Mouse (Mus musculus): Measurements from ENCODE around the gene Ace3. TPM values are rescaled to one million over a fixed set of nuclear protein-coding genes. Genes with fewer than 3 reads are reported as not detected.
"Not testable (repeated sequence)": the region's sequence is repeated elsewhere in the genome, so short reads cannot be mapped to it uniquely, and the experiment has no call there.

Gene Ace3
- polyA plus RNA-seq, 1 experiment from 2014 or later, result not detected

- H3K4me1 ChIP-seq (ENCODE audit: control insufficient read depth, insufficient read depth, low read length), result no peaks in the 10 kb centered on the region
- H3K9me3 ChIP-seq (replicated peaks; ENCODE audit: control insufficient read depth, low read length, poor library complexity, severe bottlenecking), result no peaks in the 10 kb centered on the region
- no peaks in the 10 kb centered on the region for H3K36me3 ChIP-seq (ENCODE audit: control insufficient read depth, insufficient read depth, low read length)
- no peak overlapping the region for H3K4me2 ChIP-seq (ENCODE audit: low read length)
- H3K27ac ChIP-seq (ENCODE audit: low read length), result no peak overlapping the region
- ATAC-seq, result peak; percentile 8; the same call in 1 of the 2 replicates
- no peaks in the 10 kb centered on the region for H3K27me3 ChIP-seq (ENCODE audit: control insufficient read depth, insufficient read depth, low read depth, low read length)
- WGBS, result 46% methylated on average over 10 of the region's 11 CpGs
- H3K9ac ChIP-seq (ENCODE audit: low read depth, low read length), result no peak overlapping the region
- no peak overlapping the region for H3K4me3 ChIP-seq (ENCODE audit: low read depth, low read length)
These were observed 32.1 kb downstream of the Ace3 start for GRCm38 (mm10) chr11:106026465-106027151.

GRCm38 (mm10) chr11:106027607-106028006 is 33.1 kb downstream of the Ace3 start:
- no peaks in the 10 kb centered on the region for H3K27me3 ChIP-seq (ENCODE audit: control insufficient read depth, insufficient read depth, low read depth, low read length)
- 0 out of 2 replicates have a peak, but pooled peaks have one; percentile 32 for ATAC-seq

DNA sequence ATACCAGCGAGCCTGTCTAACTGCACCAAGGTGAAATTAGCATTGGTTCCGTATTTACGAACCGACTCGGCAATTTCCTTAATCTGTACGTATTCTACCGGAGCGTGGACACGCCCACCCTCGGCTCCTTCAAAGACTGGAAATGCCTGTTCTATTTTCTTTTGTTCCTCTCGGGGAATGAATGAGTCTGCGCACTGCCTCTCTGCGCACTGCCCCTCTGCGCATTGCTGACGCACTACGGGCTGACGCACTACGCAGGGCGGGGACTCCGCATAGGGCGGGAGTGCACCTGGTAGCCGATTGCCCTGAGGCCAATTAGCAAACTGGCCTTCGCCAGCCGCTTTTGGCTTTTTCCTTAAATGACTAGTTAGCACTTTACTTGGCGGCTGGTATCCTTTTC is 37.6 kb downstream of the Ace3 start:
- Histone ChIP-seq H3K4me2 (ENCODE audit: low read length) (peak overlapping the region; percentile 14; the same call in 1 of the 2 replicates), H3K4me3 (ENCODE audit: low read depth, low read length) (peak overlapping the region; percentile 27), H3K9ac (ENCODE audit: low read depth, low read length) (peak overlapping the region; percentile 7; the same call in 1 of the 2 replicates), H3K27ac (ENCODE audit: low read length) (peak overlapping the region; percentile 66)
- not testable (repeated sequence) for H3K27me3 ChIP-seq (ENCODE audit: control insufficient read depth, insufficient read depth, low read depth, low read length); H3K4me1 ChIP-seq (ENCODE audit: control insufficient read depth, insufficient read depth, low read length); ATAC-seq; H3K9me3 ChIP-seq (replicated peaks; ENCODE audit: control insufficient read depth, low read length, poor library complexity, severe bottlenecking); H3K36me3 ChIP-seq (ENCODE audit: control insufficient read depth, insufficient read depth, low read length)
- WGBS, result 23% methylated on average over 4 of the region's 25 CpGs

More at GRCm38 (mm10) chr11:106027607-106028006, 33.1 kb downstream of the Ace3 start:
- Histone ChIP-seq H3K4me1 (ENCODE audit: control insufficient read depth, insufficient read depth, low read length) (no peaks in the 10 kb centered on the region), H3K27ac (ENCODE audit: low read length) (no peak overlapping the region), H3K4me3 (ENCODE audit: low read depth, low read length) (no peak overlapping the region), H3K4me2 (ENCODE audit: low read length) (no peak overlapping the region), H3K9ac (ENCODE audit: low read depth, low read length) (no peak overlapping the region), H3K36me3 (ENCODE audit: control insufficient read depth, insufficient read depth, low read length) (no peaks in the 10 kb centered on the region), H3K9me3 (replicated peaks; ENCODE audit: control insufficient read depth, low read length, poor library complexity, severe bottlenecking) (no peaks in the 10 kb centered on the region)
- 97% methylated on average over 5 of the region's 5 CpGs for whole genome bisulfite sequencing

DNA sequence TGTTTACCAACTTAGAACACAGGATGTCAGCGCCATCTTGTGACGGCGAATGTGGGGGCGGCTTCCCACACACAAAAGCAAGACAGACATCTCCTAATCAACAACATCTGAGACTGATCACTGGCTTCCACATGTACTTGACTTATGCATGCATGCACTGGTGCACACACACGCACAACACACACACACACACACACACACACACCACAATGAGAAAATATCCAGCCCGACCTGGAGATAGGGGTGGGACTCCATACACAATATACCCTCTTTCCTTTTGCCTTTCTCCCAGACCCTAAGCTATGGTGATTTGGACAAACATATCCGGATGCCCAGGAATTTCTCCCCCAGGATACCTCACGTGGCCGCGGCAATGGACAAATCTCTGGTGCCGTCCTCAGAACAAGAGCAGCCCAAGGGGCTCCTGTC is 39.0 kb downstream of the Ace3 start:
- H3K9me3 ChIP-seq (replicated peaks; ENCODE audit: control insufficient read depth, low read length, poor library complexity, severe bottlenecking), result no peaks in the 10 kb centered on the region
- H3K27ac ChIP-seq (ENCODE audit: low read length), result peak overlapping the region; percentile 73
- no peak overlapping the region for H3K4me3 ChIP-seq (ENCODE audit: low read depth, low read length)
- peak overlapping the region; percentile 43 for H3K4me2 ChIP-seq (ENCODE audit: low read length)
- H3K9ac ChIP-seq (ENCODE audit: low read depth, low read length), result peak overlapping the region; percentile 50
- 37% methylated on average over 11 of the region's 11 CpGs for WGBS
- ATAC-seq, result no peak
- H3K27me3 ChIP-seq (ENCODE audit: control insufficient read depth, insufficient read depth, low read depth, low read length), result no peaks in the 10 kb centered on the region
- no peaks in the 10 kb centered on the region for H3K36me3 ChIP-seq (ENCODE audit: control insufficient read depth, insufficient read depth, low read length)
- peaks cover 14% of the 10 kb centered on the region for H3K4me1 ChIP-seq (ENCODE audit: control insufficient read depth, insufficient read depth, low read length)

DNA sequence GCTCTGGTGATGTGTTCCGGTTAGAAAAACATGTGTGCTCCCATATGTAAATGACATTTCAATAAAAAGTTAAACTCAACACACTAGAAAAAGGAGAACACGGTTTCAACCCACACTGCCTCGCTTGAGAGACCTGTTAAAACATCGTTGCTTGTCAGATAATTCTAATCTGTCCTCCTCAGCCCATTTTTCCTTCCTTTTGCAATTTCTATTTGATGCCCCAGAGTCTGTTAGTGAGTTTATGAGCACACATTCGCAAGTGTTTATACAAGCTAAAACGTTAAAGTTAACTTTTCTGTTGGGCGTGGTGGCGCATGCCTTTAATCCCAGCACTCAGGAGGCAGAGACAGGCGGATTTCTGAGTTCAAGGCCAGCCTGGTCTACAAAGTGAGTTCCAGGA is 40.5 kb downstream of the Ace3 start:
- 90% methylated on average over 9 of the region's 9 CpGs for WGBS

GRCm38 (mm10) chr11:106036548-106037417 is 42.3 kb downstream of the Ace3 start, which contains the start of gene Dcaf7:
Dcaf7 (plus strand) TSS chr11:106036872.
- ATAC-seq, result peak; percentile 98
- WGBS, result under 1% methylated on average over 58 of the region's 66 CpGs
- Histone ChIP-seq H3K36me3 (ENCODE audit: control insufficient read depth, insufficient read depth, low read length) (no peaks in the 10 kb centered on the region), H3K9ac (ENCODE audit: low read depth, low read length) (peak within 1 kb of the TSS; percentile 87), H3K27me3 (ENCODE audit: control insufficient read depth, insufficient read depth, low read depth, low read length) (no peaks in the 10 kb centered on the region), H3K4me2 (ENCODE audit: low read length) (peak within 1 kb of the TSS; percentile 76), H3K9me3 (replicated peaks; ENCODE audit: control insufficient read depth, low read length, poor library complexity, severe bottlenecking) (no peaks in the 10 kb centered on the region), H3K4me3 (ENCODE audit: low read depth, low read length) (peak within 1 kb of the TSS; percentile 84), H3K4me1 (ENCODE audit: control insufficient read depth, insufficient read depth, low read length) (peaks cover 33% of the 10 kb centered on the region), H3K27ac (ENCODE audit: low read length) (peak within 1 kb of the TSS; percentile 96)

More for the DNA sequence above, 40.5 kb downstream of the Ace3 start:
- H3K9ac ChIP-seq (ENCODE audit: low read depth, low read length), result no peak overlapping the region
- peaks cover 27% of the 10 kb centered on the region for H3K4me1 ChIP-seq (ENCODE audit: control insufficient read depth, insufficient read depth, low read length)
- H3K36me3 ChIP-seq (ENCODE audit: control insufficient read depth, insufficient read depth, low read length), result no peaks in the 10 kb centered on the region
- no peaks in the 10 kb centered on the region for H3K9me3 ChIP-seq (replicated peaks; ENCODE audit: control insufficient read depth, low read length, poor library complexity, severe bottlenecking)
- no peak overlapping the region for H3K4me3 ChIP-seq (ENCODE audit: low read depth, low read length)
- H3K27me3 ChIP-seq (ENCODE audit: control insufficient read depth, insufficient read depth, low read depth, low read length), result no peaks in the 10 kb centered on the region
- no peak for ATAC-seq
- H3K27ac ChIP-seq (ENCODE audit: low read length), result no peak overlapping the region
- no peak overlapping the region for H3K4me2 ChIP-seq (ENCODE audit: low read length)

GRCm38 (mm10) chr11:106037418-106037751 is 42.9 kb downstream of the Ace3 start:
- Histone ChIP-seq H3K4me3 (ENCODE audit: low read depth, low read length) (peak overlapping the region; percentile 84), H3K36me3 (ENCODE audit: control insufficient read depth, insufficient read depth, low read length) (no peaks in the 10 kb centered on the region), H3K4me2 (ENCODE audit: low read length) (peak overlapping the region; percentile 76), H3K9ac (ENCODE audit: low read depth, low read length) (peak overlapping the region; percentile 87), H3K27ac (ENCODE audit: low read length) (peak overlapping the region; percentile 96), H3K9me3 (replicated peaks; ENCODE audit: control insufficient read depth, low read length, poor library complexity, severe bottlenecking) (no peaks in the 10 kb centered on the region), H3K4me1 (ENCODE audit: control insufficient read depth, insufficient read depth, low read length) (peaks cover 33% of the 10 kb centered on the region), H3K27me3 (ENCODE audit: control insufficient read depth, insufficient read depth, low read depth, low read length) (no peaks in the 10 kb centered on the region)
- ATAC-seq, result peak; percentile 67
- WGBS, result 0% methylated on average over 13 of the region's 13 CpGs

DNA sequence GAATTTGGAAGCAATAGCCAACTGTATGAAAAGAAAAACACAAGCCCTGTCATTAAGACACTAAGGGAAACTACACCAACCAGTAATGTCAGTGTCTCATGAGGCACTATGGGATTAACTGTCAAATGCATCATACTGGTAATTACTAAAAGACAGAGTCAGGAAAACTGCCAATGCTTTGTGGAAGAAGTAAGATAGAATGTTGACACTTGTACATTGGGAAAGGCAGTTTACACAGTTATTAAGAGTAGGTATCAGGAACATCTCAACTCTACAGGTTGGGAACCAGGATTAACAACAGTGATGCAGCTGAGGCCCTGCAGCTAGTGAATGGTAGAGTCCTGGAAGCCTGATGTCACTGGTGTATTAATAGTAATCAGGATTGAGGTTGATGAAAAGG is 49.9 kb downstream of the Ace3 start:
- Histone ChIP-seq H3K27me3 (ENCODE audit: control insufficient read depth, insufficient read depth, low read depth, low read length) (no peaks in the 10 kb centered on the region), H3K27ac (ENCODE audit: low read length) (no peak overlapping the region), H3K4me1 (ENCODE audit: control insufficient read depth, insufficient read depth, low read length) (peaks cover 11% of the 10 kb centered on the region), H3K36me3 (ENCODE audit: control insufficient read depth, insufficient read depth, low read length) (peaks cover 12% of the 10 kb centered on the region; the same call in 1 of the 2 replicates), H3K4me3 (ENCODE audit: low read depth, low read length) (no peak overlapping the region), H3K9me3 (replicated peaks; ENCODE audit: control insufficient read depth, low read length, poor library complexity, severe bottlenecking) (no peaks in the 10 kb centered on the region), H3K9ac (ENCODE audit: low read depth, low read length) (no peak overlapping the region), H3K4me2 (ENCODE audit: low read length) (no peak overlapping the region)
- ATAC-seq, result no peak

- no peak overlapping the region for H3K9ac ChIP-seq (ENCODE audit: low read depth, low read length)
- 93% methylated on average over 1 of the region's 1 CpGs for WGBS
- no peak overlapping the region for H3K27ac ChIP-seq (ENCODE audit: low read length)
- peaks cover 12% of the 10 kb centered on the region; the same call in 1 of the 2 replicates for H3K36me3 ChIP-seq (ENCODE audit: control insufficient read depth, insufficient read depth, low read length)
- no peaks in the 10 kb centered on the region for H3K27me3 ChIP-seq (ENCODE audit: control insufficient read depth, insufficient read depth, low read depth, low read length)
- peaks cover 5% of the 10 kb centered on the region; the same call in 1 of the 2 replicates for H3K4me1 ChIP-seq (ENCODE audit: control insufficient read depth, insufficient read depth, low read length)
- H3K9me3 ChIP-seq (replicated peaks; ENCODE audit: control insufficient read depth, low read length, poor library complexity, severe bottlenecking), result no peaks in the 10 kb centered on the region
- no peak for ATAC-seq
- no peak overlapping the region for H3K4me2 ChIP-seq (ENCODE audit: low read length)
- H3K4me3 ChIP-seq (ENCODE audit: low read depth, low read length), result no peak overlapping the region
These were observed 50.8 kb downstream of the Ace3 start for GRCm38 (mm10) chr11:106045256-106045655.
